Mouse (Mus musculus): ENCODE measurements around the gene Nrxn3.

DNA sequence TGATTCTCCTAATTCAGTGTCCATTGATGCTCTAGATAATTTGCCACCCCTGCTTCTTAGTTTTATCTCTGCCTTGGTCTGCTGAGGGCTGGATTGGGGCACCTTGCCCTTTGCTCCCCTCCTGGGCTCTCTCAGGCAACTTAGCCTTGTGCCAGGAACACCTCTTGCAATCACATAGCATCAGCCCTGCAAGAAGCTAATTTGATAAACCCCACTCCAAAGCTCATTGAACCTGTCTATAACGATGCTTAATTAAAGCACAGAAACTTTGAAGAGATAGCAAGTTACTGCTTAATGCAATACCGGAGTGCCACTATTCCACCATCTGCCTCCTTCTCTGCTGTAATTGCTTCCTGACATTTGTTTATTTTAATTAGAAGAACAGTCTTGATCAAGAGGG is 42.1 kb downstream of the Nrxn3 start:
- no peak for TF ChIP-seq CTCF (IDR thresholded peaks at IDR 0.05; ENCODE audit: extremely low read depth, insufficient read length, insufficient replicate concordance, low read depth, low read length)
- TF ChIP-seq POLR2A (IDR thresholded peaks at IDR 0.05; ENCODE audit: low read depth, low read length), result no peak
